Mouse (Mus musculus) ES-E14 (cell line): Measurements from ENCODE around the gene Midn.

ENCODE experiments used
- CHD2 ChIP-seq: IDR thresholded peaks from 2 replicates; pipeline ENCODE4 v1.6.1; 2014; ENCODE audit warnings: mild to moderate bottlenecking, low read depth, low read length, inconsistent platforms
- ZC3H11A ChIP-seq: IDR thresholded peaks from 2 replicates; pipeline ENCODE4 v1.6.1; 2012; ENCODE audit warnings: low read depth, mild to moderate bottlenecking, inconsistent platforms, low read length, borderline replicate concordance

DNA sequence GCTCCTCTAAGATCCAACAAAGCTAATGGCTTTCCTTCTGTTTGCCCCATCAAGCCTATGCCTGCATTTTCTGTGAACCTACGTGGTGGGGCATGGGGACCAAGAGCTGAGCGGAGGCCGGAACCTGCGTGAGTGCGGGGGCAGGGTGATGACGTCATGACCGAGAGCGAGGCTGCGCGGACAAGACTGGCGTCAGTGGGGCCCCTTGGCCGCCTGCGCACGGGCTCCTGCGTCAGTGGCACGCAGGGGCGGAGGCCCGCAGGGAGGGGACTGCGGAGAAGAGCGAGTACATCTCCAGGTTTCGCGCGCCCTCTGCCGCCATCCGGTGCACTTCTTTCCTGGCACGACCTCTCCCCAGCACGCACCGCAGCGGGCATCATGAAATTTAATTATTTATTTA is 6.8 kb upstream of the Midn start:
- TF ChIP-seq ZC3H11A (no peak), CHD2 (no peak)
